Mouse (Mus musculus): ENCODE measurements around the gene Glod4. TPM values are rescaled to one million over a fixed set of nuclear protein-coding genes. Genes with fewer than 3 reads are reported as not detected.

Gene Glod4
- polyA plus RNA-seq, 1 experiment from 2014 or later, result 151 TPM

DNA sequence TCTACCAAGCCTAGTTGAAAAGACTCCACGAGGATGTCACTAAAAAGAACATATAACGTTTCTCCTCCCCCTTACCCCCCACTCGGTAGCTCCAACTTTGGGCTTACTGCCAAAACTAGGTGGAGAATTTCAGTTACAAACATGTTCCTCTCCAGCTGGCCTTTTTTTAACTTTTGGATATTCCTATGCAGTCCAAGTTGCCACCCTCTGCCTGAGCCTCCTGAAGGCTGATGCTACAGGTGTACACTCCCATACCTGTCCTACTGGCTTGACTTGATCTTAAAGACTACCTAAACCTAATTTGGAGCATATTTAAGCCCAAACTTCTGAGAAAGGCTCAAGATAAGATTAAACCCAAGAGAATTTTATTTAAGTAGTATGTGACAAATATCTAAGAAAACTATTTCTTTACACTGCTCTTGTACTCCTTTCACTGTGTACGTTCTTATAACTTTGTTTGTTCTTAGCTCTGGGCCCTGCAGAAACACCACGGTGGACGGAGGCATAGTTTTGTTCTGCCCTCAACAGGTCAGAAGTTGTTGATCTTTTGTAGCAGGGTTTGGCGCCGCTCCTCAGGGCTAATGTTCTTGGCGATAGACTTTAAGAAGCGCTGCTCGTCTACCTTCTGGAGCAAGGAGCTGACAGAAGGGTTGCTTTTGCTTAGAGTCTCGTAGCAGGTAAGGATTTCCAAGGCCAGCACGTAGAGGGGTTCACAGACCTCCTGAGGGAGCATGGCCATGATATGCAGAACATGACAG lies 33.1 kb downstream of the Glod4 start:
- no peaks in the 10 kb centered on the region for H3K27me3 ChIP-seq
- in situ Hi-C loops (cut with MboI; ENCODE audit: low pct_unique_long_range_greater_than_20kb), result no loop called here
- DNase-seq (ENCODE audit: low read depth, low spot score) (no peak), ATAC-seq (no peak)
- TF ChIP-seq CTCF (IDR thresholded peaks at IDR 0.05), result no peak
- CTCF ChIA-PET, result interaction anchor here (1.6 kb wide), 1 partner anchor 19 kb away, joined by 4 read pairs; no protein-coding TSS in a partner anchor
- POLR2A ChIA-PET, result interaction anchor here (0.6 kb wide), 4 partner anchors 12 to 690 kb away, joined by 3 to 4 read pairs (median 4); no protein-coding TSS in a partner anchor

DNA sequence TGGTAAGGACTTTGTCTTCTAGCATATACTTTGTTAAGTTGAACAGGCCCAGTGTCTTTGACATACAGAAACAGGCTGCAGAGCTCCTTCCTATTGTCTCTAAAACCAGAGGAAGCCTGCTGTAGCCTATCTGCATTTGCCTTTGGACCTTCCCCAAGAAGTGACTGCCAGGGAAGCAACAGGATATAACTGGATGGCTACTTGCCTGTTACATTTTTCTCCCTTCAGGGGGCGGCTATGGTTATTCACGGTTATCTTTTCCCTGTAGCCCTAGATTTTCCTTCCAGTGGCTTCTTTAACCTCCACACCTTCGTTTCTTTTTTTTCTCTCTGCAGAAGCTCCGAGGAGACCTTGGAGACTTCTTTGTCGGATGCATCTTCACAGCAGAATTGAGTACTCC lies 36.7 kb downstream of the Glod4 start:
- no peak for DNase-seq (ENCODE audit: low read depth, low spot score)
- in situ Hi-C loops (cut with MboI; ENCODE audit: low pct_unique_long_range_greater_than_20kb), result no loop called here
- H3K27me3 ChIP-seq, result no peaks in the 10 kb centered on the region

DNA sequence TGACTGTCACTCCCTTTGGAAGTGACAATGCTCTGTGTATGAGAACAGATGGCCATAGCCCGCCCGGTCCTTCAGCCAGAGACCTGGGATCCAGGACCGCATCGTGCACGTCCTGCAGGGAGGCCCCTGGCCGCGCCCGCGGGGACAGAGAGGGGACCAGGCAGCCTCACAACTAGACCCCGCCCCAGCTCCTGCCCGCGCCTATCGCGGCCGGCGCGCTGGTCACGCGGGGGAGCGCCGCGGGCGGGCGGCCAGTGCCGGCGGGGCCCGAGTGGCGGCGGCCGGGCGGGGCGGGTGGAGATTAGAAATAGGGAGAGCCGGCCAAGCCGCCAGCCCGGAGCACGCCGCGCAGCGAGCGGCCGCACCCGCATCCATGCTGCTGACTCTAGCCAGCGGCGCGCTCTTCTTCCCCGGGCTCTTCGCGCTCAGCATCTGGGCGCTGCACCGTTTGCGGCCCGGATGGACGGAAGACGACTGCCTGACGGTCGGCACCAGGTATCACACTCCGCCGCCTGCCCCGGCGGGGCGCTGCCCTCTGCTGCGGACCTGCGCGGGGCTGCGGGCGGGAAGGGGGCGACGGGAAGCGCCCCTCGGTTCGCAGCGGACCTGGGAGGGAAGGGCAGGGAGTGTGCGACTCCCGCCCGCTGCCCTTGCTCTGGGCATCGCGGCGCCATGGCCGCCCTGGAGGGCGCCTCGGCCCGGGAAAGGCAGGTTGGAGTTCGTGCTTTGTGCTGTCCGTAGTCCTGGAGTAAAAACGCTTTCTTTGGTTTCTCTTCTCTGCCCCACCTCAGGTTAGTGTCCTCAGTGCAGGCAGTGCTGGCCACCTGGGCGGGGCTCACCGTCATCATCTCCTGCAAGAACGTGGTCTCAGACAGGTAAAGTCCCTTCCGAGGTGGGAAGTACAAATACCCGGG lies 41.5 kb downstream of the Glod4 start:
- in situ Hi-C loops (cut with MboI; ENCODE audit: low pct_unique_long_range_greater_than_20kb), result no loop called here
- DNase-seq (ENCODE audit: low read depth, low spot score), result no peak
- peak; percentile 46 for TF ChIP-seq CTCF (IDR thresholded peaks at IDR 0.05)

More for the DNA sequence above, 36.7 kb downstream of the Glod4 start:
- POLR2A ChIA-PET, result interaction anchor here (0.7 kb wide), 1 partner anchor 11 kb away, joined by 3 read pairs; no protein-coding TSS in a partner anchor
- TF ChIP-seq CTCF (IDR thresholded peaks at IDR 0.05), result no peak
- ATAC-seq, result no peak
- CTCF ChIA-PET, result no interaction called here

DNA sequence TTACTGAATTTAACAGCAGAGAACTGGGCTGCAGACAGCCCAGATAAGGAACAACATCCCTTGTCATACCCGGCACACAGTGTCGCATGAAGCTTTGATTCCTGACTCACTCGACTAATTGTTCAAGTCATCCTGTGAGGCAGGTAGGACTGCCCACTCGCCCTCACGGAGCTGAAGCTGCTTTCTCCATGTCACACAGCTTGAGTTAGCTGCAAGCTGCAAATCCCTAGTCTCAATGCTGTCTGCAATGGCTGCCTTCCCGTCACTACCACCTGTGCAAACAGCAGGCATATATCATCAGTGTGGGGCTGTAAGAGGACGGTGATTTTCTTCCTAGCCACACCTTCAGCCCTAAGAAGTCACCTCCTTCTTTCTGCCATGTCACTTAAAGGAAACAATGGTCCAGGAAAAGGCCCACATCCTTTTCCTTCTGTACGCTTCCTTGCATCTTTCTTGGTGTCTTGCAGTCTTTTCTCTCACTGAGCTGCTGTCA lies 46.5 kb downstream of the Glod4 start:
- POLR2A ChIA-PET, result interaction anchor here (0.7 to 1.4 kb wide), 2 partner anchors 21 to 334 kb away, joined by 3 to 5 read pairs; partner anchors contain the start of genes Dbil5 and Gemin4
- DNase-seq (ENCODE audit: low read depth, low spot score), result no peak
- in situ Hi-C loops (cut with MboI; ENCODE audit: low pct_unique_long_range_greater_than_20kb), result no loop called here

More for the DNA sequence above, 41.5 kb downstream of the Glod4 start:
- POLR2A ChIA-PET, result no interaction called here
- CTCF ChIA-PET, result no interaction called here
- ATAC-seq, result peak; percentile 78
- no peaks in the 10 kb centered on the region for H3K27me3 ChIP-seq

DNA sequence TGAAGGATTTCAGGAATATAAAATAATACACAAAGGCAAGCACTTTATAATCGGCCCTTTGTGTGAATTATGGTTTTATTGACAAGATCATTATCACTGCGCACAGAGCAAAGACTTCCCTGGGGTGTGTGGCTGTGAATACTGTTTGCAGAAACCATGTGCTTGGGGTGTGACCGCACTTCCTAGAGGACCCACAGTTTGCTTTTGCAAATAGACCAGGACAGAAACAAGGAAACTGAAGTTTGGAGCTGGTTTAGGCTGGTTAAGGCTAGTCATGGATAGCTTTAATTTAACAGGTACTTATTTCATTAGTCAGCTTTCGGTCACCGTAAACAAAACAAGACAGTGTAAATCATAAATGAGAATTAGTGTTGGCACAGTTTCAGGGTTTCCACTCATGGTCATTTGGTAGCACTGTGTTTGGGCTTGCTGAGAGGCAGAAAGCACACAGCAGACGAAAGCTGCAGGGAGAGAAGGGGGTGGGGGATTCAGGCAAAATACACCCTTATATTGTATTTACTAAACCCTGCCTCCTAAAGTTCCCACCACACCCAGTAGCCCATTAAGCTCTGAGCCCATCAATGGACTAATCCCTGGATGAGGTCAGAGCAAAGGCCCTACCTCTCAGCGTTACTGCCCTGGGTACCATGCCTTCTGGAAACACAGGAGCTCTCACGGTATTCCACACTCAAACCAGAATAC lies 47.1 kb downstream of the Glod4 start:
- DNase-seq (ENCODE audit: low read depth, low spot score), result no peak
- H3K27me3 ChIP-seq, result no peaks in the 10 kb centered on the region
- no peak for ATAC-seq
- TF ChIP-seq CTCF (IDR thresholded peaks at IDR 0.05), result no peak
- in situ Hi-C loops (cut with MboI; ENCODE audit: low pct_unique_long_range_greater_than_20kb), result no loop called here
- POLR2A ChIA-PET, result interaction anchor here (0.8 to 1.4 kb wide), 2 partner anchors 10 to 22 kb away, joined by 3 to 5 read pairs; partner anchors contain the start of genes Dbil5 and Gemin4
- CTCF ChIA-PET, result interaction anchor here (0.9 to 1.8 kb wide), 4 partner anchors 9 to 210 kb away, joined by 3 to 5 read pairs (median 3); partner anchors contain the start of gene Timm22

More for the DNA sequence above, 46.5 kb downstream of the Glod4 start:
- no peaks in the 10 kb centered on the region for H3K27me3 ChIP-seq
- no peak for ATAC-seq
- TF ChIP-seq CTCF (IDR thresholded peaks at IDR 0.05), result no peak
- CTCF ChIA-PET, result interaction anchor here (1.2 to 1.8 kb wide), 3 partner anchors 9 to 210 kb away, joined by 3 to 5 read pairs (median 3); partner anchors contain the start of gene Timm22

DNA sequence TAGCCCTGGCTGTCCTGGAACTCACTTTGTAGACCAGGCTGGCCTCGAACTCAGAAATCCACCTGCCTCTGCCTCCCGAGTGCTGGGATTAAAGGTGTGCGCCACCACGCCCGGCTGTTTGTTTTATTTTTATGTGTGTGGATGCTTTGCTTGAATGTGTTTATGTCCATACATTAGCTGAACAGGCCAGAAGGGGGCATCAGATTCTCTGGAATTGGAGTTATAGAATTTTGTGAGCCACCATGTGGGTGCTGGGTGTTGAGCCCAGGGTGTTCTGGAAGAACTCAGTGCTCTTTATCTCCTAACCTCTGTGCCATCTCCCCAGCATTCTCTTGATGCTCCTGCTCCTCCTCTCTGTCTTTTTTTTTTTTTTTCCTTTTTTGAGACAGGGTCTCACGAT lies 56.6 kb downstream of the Glod4 start:
- in situ Hi-C loops (cut with MboI; ENCODE audit: low pct_unique_long_range_greater_than_20kb), result loop anchor here (5.0 kb wide), 1 partner anchor 215 kb away; no protein-coding TSS in a partner anchor
- peak; percentile 44 for TF ChIP-seq CTCF (IDR thresholded peaks at IDR 0.05)
- ATAC-seq (no peak), DNase-seq (ENCODE audit: low read depth, low spot score) (no peak)
- POLR2A ChIA-PET, result no interaction called here
- CTCF ChIA-PET, result interaction anchor here (1.0 kb wide), 1 partner anchor 9 kb away, joined by 5 read pairs; no protein-coding TSS in a partner anchor
- H3K27me3 ChIP-seq, result no peaks in the 10 kb centered on the region

DNA sequence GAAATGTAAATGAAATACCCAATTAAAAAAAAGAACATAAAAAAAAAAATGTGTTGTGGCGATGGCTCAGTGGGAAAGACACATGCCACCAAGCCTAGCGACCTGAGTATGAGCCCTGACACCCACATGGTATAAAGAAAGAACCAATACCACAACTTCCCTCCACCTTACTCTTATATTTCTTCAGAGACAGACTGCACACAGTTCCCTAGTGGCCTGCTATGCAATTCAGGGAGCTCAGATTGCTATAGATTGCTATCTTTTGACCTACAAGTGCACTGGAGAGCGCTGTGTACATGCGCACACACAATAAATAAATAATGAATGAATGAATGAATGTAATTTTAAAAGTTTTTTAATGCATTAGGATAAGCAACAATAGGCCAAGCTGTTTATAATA lies 59.8 kb downstream of the Glod4 start:
- no peak for TF ChIP-seq CTCF (IDR thresholded peaks at IDR 0.05)
- POLR2A ChIA-PET, result interaction anchor here (0.6 kb wide), 1 partner anchor 9 kb away, joined by 3 read pairs; no protein-coding TSS in a partner anchor
- CTCF ChIA-PET, result no interaction called here
- in situ Hi-C loops (cut with MboI; ENCODE audit: low pct_unique_long_range_greater_than_20kb), result no loop called here
- no peaks in the 10 kb centered on the region for H3K27me3 ChIP-seq
- ATAC-seq, result no peak
- no peak for DNase-seq (ENCODE audit: low read depth, low spot score)

DNA sequence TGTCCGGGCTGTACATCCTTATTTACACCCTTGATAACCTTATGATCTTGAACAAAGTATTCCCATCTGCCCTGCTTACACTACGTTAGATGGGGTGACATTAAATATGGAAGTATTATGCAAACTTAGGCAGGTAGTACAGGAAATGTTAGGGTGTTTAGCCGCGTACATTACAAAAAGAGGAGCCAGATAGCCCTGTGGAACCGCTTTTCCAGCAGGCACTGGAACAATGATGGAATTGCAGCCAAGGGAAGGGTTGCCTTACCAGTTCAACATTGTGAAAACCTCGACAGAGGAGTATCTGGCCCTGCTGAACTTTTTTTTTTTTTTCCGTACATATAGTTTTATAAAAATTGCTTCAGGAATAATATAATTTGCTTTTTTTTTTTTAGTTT lies 63.4 kb downstream of the Glod4 start:
- no peak for DNase-seq (ENCODE audit: low read depth, low spot score)
- no peak for ATAC-seq
- ChIA-PET POLR2A (no interaction called here), CTCF (no interaction called here)
- in situ Hi-C loops (cut with MboI; ENCODE audit: low pct_unique_long_range_greater_than_20kb), result no loop called here
- TF ChIP-seq CTCF (IDR thresholded peaks at IDR 0.05), result no peak
- no peaks in the 10 kb centered on the region for H3K27me3 ChIP-seq

DNA sequence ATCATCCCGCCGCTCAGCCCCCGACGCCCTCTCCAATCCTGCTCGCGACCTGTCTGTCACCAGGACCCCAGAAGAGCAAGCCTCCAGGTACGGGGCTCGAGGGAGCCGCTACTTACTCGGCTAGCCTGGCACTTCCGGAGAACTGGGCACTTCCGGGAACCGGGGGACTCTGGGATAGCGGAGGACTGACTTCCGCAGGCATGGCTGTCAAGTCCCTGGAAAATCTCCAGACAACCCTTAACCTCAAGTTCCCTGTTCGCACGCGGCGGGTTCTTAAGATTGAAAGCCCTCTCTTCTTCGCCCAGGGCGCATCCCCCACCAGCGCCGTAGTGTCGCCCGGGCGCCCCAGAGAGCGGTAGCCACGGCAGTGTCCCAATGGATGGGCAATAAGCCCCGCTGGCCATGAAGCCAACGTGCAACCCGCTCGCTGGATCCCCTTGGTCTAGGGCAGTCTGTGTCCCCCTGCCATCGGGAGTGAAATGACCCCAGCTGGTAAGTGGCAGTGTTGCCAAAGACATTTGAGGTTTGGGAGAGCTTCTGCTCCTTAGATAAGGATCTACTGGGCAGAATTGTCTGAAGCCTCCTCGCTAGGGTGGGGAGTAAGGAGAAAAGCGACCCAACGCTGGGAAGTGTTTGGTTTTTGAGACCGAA lies 63.9 kb downstream of the Glod4 start, which contains the start of the genes Vps53 and Fam57a:
Gene Vps53, minus strand, starts transcription at position 153 of the 651 bp plus-strand sequence.
Gene Fam57a, plus strand, starts transcription at position 177 of the 651 bp plus-strand sequence.
- no peak for TF ChIP-seq CTCF (IDR thresholded peaks at IDR 0.05)
- DNase-seq (ENCODE audit: low read depth, low spot score), result no peak
- no peaks in the 10 kb centered on the region for H3K27me3 ChIP-seq
- peak; percentile 69 for ATAC-seq
- POLR2A ChIA-PET, result no interaction called here
- CTCF ChIA-PET, result no interaction called here
- in situ Hi-C loops (cut with MboI; ENCODE audit: low pct_unique_long_range_greater_than_20kb), result no loop called here

All from Patski (cell line).